In the genomic region with DNA sequence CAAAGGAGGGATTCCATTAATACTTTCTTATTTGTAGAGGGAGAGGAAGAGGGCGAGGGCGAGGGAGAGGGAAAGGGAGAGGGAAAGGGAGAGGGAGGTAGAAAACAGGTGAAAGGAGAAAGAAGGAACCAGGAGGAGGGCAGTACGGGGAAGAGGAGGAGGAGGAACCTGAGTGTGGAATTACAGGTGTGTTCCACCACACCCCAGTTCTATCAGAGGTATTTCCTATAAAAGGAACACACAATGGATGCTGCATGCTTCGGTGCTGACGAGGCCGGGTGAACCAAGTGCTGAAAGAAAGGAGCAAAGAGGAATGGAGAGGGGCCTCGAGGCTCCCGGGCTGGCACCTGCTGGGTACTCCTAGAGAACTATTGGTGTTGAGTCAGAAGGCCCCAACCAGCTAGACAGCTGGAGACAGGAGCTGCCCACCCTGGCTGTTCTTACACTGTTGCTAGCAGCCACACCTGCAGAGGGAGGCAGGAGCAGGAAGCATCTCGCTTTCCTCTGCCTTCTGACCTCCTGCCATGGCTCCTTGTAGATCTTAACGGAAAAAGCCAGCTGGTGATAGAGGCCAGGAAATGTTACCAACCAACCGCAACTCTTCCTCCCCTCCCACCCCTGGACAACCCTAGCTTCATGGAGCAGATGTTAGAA, we compare ENCODE assay signal across 22 mouse cellular contexts. TPM values are rescaled to one million over a fixed set of nuclear protein-coding genes. Genes with fewer than 3 reads are reported as not detected.
DNase-seq lines count a peak whose midpoint lies in the region; ATAC-seq and TF ChIP-seq lines count a peak whose summit lies in the region.
"Had no signal": no experiment of that assay in that cellular context is flagged by ENCODE, and none has a peak within 500 bp of the region (broad histone marks: within the 10 kb centered on the region; RNA-seq: fewer than 3 reads in every experiment).

No protein-coding gene starts in this region.

- no peaks in the 10 kb centered on the region for H3K9me3 ChIP-seq in kidney, postnatal 0 days (replicated peaks; ENCODE audit: low read length)
- H3K9me3 ChIP-seq: embryonic facial prominence, embryonic 13.5 days; heart, embryonic 13.5 days; limb, embryonic 13.5 days; midbrain, embryonic 13.5 days had no signal

- DNase-seq in kidney, postnatal 0 days (ENCODE audit: low spot score) = peak; percentile 33
- DNase-seq in kidney, adult 18-20 months = no peak
- peak; percentile 79 for DNase-seq in thymus, postnatal 14 days
- DNase-seq in spleen, adult 12 weeks (ENCODE audit: low spot score) = no peak
- no peak for DNase-seq in spleen, postnatal 10 days (ENCODE audit: low spot score in 2 of 2)
- DNase-seq in layer of hippocampus, adult 18-20 months (ENCODE audit: low spot score in 2 of 2) = no peak
- DNase-seq: B cell, adult 2 months; cerebellum, adult 9-10 months; gastrocnemius, adult 2 months; heart, adult 18-20 months; heart, postnatal 4 days; kidney, adult 8-10 months; kidney, postnatal 36 days had no signal

- H3K27me3 ChIP-seq in kidney, postnatal 0 days (ENCODE audit: insufficient read depth, low read length) = no peaks in the 10 kb centered on the region
- no peaks in the 10 kb centered on the region for H3K27me3 ChIP-seq in small intestine, adult 2 months (ENCODE audit: control insufficient read depth, insufficient read depth, low read length)

- WGBS in kidney, postnatal 0 days = 58% methylated on average over 11 of the region's 11 CpGs
- 31% methylated on average over 11 of the region's 11 CpGs for WGBS in small intestine, adult 2 months

- no peak overlapping the region for H3K4me2 ChIP-seq in kidney, postnatal 0 days (ENCODE audit: low read length)
- H3K4me2 ChIP-seq: embryonic facial prominence, embryonic 13.5 days; heart, embryonic 13.5 days; limb, embryonic 13.5 days; midbrain, embryonic 13.5 days had no signal

- ATAC-seq in kidney, postnatal 0 days (replicated peaks; ENCODE audit: low FRiP score, low read depth) = no peak
- peak; percentile 78 for ATAC-seq in granulocyte monocyte progenitor cell, adult 5-6 weeks (replicated peaks; ENCODE audit: poor library complexity, severe bottlenecking)
- ATAC-seq: hindbrain, embryonic 16.5 days; midbrain, embryonic 13.5 days had no signal

- no peak overlapping the region for H3K27ac ChIP-seq in kidney, postnatal 0 days
- H3K27ac ChIP-seq in small intestine, adult 2 months (ENCODE audit: insufficient read depth, low read depth, low read length) = peak overlapping the region; percentile 52
- H3K27ac ChIP-seq: embryonic facial prominence, embryonic 13.5 days; gastrocnemius, adult 2 months; heart, embryonic 13.5 days; limb, embryonic 13.5 days; liver, embryonic 14.5 days; macrophage; midbrain, embryonic 13.5 days had no signal

- TF ChIP-seq POLR2A in small intestine, adult 2 months (IDR thresholded peaks at IDR 0.05; ENCODE audit: low read depth, low read length) = no peak

- H3K4me3 ChIP-seq in kidney, postnatal 0 days (replicated peaks; ENCODE audit: low read depth, low read length) = no peak overlapping the region
- H3K4me3 ChIP-seq in small intestine, adult 2 months (ENCODE audit: low read depth, low read length) = no peak overlapping the region
- H3K4me3 ChIP-seq: embryonic facial prominence, embryonic 13.5 days; gastrocnemius, adult 2 months; heart, embryonic 13.5 days; limb, embryonic 13.5 days; midbrain, embryonic 13.5 days had no signal

- H3K9ac ChIP-seq in kidney, postnatal 0 days (ENCODE audit: low read depth, low read length) = no peak overlapping the region
- H3K9ac ChIP-seq: embryonic facial prominence, embryonic 13.5 days; heart, embryonic 13.5 days; limb, embryonic 13.5 days; liver, embryonic 14.5 days; midbrain, embryonic 13.5 days had no signal

- no peaks in the 10 kb centered on the region; the same call in 1 of the 2 replicates for H3K4me1 ChIP-seq in kidney, postnatal 0 days (replicated peaks; ENCODE audit: insufficient read depth, low read length)
- peaks cover 12% of the 10 kb centered on the region for H3K4me1 ChIP-seq in small intestine, adult 2 months (ENCODE audit: control insufficient read depth, insufficient read depth, insufficient read length, low read length)
- H3K4me1 ChIP-seq: embryonic facial prominence, embryonic 13.5 days; heart, embryonic 13.5 days; limb, embryonic 13.5 days had no signal

- H3K36me3 ChIP-seq in kidney, postnatal 0 days (ENCODE audit: insufficient read depth, low read length) = no peaks in the 10 kb centered on the region
- no peaks in the 10 kb centered on the region for H3K36me3 ChIP-seq in small intestine, adult 2 months (ENCODE audit: control insufficient read depth, insufficient read depth, low read length)
- H3K36me3 ChIP-seq: embryonic facial prominence, embryonic 13.5 days; heart, embryonic 13.5 days; limb, embryonic 13.5 days; midbrain, embryonic 13.5 days had no signal

- no peak for TF ChIP-seq CTCF in kidney, postnatal 0 days (IDR thresholded peaks at IDR 0.05; ENCODE audit: low read depth)
- no peak for TF ChIP-seq CTCF in small intestine, adult 2 months (IDR thresholded peaks at IDR 0.05; ENCODE audit: extremely low read depth, insufficient read length, insufficient replicate concordance, low read depth, low read length)

RNA-seq across cellular contexts. Expression of gene Mgat4a, which starts 5.7 kb away (rescaled TPM):
- polyA plus RNA-seq in kidney, postnatal 0 days (2015; fragmentation: Nextera tagmentation; extraction: Ambion mirVana) = 6.9 and 8.3 TPM in 2 replicates
- 11.3 and 12.9 TPM in 2 replicates for total RNA-seq in granulocyte monocyte progenitor cell, adult 5-6 weeks (2014; fragmentation: Nextera tagmentation)
- 12.9 and 16.0 TPM in 2 replicates for total RNA-seq in granulocyte monocyte progenitor cell, adult 5-6 weeks (2017)
- polyA plus RNA-seq in small intestine, adult 2 months (2012; rRNA removed) = 21.6 and 53.3 TPM in 2 replicates
- 10 to 100 TPM; 30.9 to 31.9 TPM for total RNA-seq in layer of hippocampus, adult 18-20 months (2021)

Comparison
In these comparisons a context has a peak if more than half of its experiments do, and no peak if none do; other contexts are left out.
1. DNase-seq: peak in kidney, postnatal 0 days (single experiment) and thymus, postnatal 14 days (single experiment); none in kidney, adult 18-20 months (single experiment), spleen, adult 12 weeks (single experiment), spleen, postnatal 10 days (0 of 2) and layer of hippocampus, adult 18-20 months (0 of 2).